Mouse (Mus musculus) testis, adult 2 months (tissue): ENCODE results near the gene Spata31d1b.

Experiments
- CTCF ChIP-seq: fragments of 200-500 bp; IDR thresholded peaks from 2 replicates; pipeline ENCODE4 v1.5.1; 2012; ENCODE audit warnings: low read depth, mild to moderate bottlenecking, inconsistent platforms, low read length, moderate library complexity; ENCODE audit not compliant: control insufficient read depth, insufficient read depth, insufficient replicate concordance
- POLR2A ChIP-seq: fragments of 200-500 bp; IDR thresholded peaks from 2 replicates; pipeline ENCODE4 v1.6.1; 2012; ENCODE audit warnings: low read depth, mild to moderate bottlenecking, inconsistent platforms, low read length, moderate library complexity; ENCODE audit not compliant: control insufficient read depth

- TF ChIP-seq CTCF (no peak), POLR2A (no peak)
These were observed 32.2 kb upstream of the Spata31d1b start for GRCm38 (mm10) chr13:59679908-59680307.
